Mouse (Mus musculus) spleen, adult 2 months (tissue): ENCODE data around the gene Mrps10. TPM values are rescaled to one million over a fixed set of nuclear protein-coding genes. Genes with fewer than 3 reads are reported as not detected.

Experiments used
- DNase-seq, 2 experiments: peaks; one replicate each; pipeline versions ENCODE4 v3.0.0 to v3.0.0-alpha.2; 2012 to 2021; ENCODE audit warnings: low spot score in 2 of 2, low read depth in 1 of 2
- H3K27ac ChIP-seq: fragments of 200-500 bp; 2 replicates; pipeline ENCODE4 v1.5.1; 2012; ENCODE audit warnings: low read length, inconsistent platforms; ENCODE audit not compliant: insufficient read depth
- H3K27me3 ChIP-seq: fragments of 200-500 bp; 2 replicates; pipeline ENCODE4 v1.6.1; 2012; ENCODE audit warnings: mild to moderate bottlenecking, moderate library complexity, low read length, inconsistent platforms; ENCODE audit not compliant: control insufficient read depth, insufficient read depth
- H3K36me3 ChIP-seq: fragments of 200-500 bp; 2 replicates; pipeline ENCODE4 v1.6.1; 2012; ENCODE audit warnings: mild to moderate bottlenecking, low read length, inconsistent platforms; ENCODE audit not compliant: control insufficient read depth, insufficient read depth
- H3K4me1 ChIP-seq: fragments of 200-500 bp; 2 replicates; pipeline ENCODE4 v1.6.1; 2011; ENCODE audit warnings: inconsistent platforms; ENCODE audit not compliant: control insufficient read depth, insufficient read depth, insufficient read length
- H3K4me3 ChIP-seq: fragments of 200-500 bp; 2 replicates; pipeline ENCODE4 v1.5.1; 2011; ENCODE audit warnings: mild to moderate bottlenecking, inconsistent platforms; ENCODE audit not compliant: insufficient read depth, insufficient read length; ENCODE audit errors: extremely low read depth
- CTCF ChIP-seq: fragments of 200-500 bp; IDR thresholded peaks from 2 replicates; pipeline ENCODE4 v1.5.1; 2011; ENCODE audit warnings: mild to moderate bottlenecking, inconsistent platforms; ENCODE audit not compliant: insufficient read depth, insufficient read length, insufficient replicate concordance; ENCODE audit errors: extremely low read depth
- POLR2A ChIP-seq: fragments of 200-500 bp; IDR thresholded peaks from 2 replicates; pipeline ENCODE4 v1.6.1; 2011; ENCODE audit warnings: low read depth, low read length, inconsistent platforms
- WGBS: fragments of 180-500 bp; shearing (Covaris S2); methylation state at CpG from one replicate; pipeline ENCODE4 v1.1.7; 2018; 5-methylcytosine and 5-hydroxymethylcytosine counted together
- polyA plus RNA-seq: library from polyadenylated mRNA; depleted of rRNA; stranded (reverse); fragments of >200 nt; gene quantifications from 2 replicates; pipeline ENCODE4 v1.2.3, GENCODE M21; 2012; rRNA removed

Gene Mrps10
- 10.1 and 11.3 TPM in 2 replicates for polyA plus RNA-seq

- whole genome bisulfite sequencing = 6% methylated on average over 35 of the region's 35 CpGs
- TF ChIP-seq CTCF (no peak), POLR2A (no peak)
- peaks cover 5% of the 10 kb centered on the region for H3K36me3 ChIP-seq
- DNase-seq = peak; percentile 80 to 81
- H3K4me3 ChIP-seq = peak within 1 kb of the TSS; percentile 88
- peaks cover 2% of the 10 kb centered on the region; the same call in 1 of the 2 replicates for H3K4me1 ChIP-seq
- no peak within 1 kb of the TSS; the same call in 1 of the 2 replicates for H3K27ac ChIP-seq
- H3K27me3 ChIP-seq = no peaks in the 10 kb centered on the region
Measured at GRCm38 (mm10) chr17:47368401-47369086, at the start of gene Mrps10. Mrps10 (plus strand) TSS chr17:47368887.

DNA sequence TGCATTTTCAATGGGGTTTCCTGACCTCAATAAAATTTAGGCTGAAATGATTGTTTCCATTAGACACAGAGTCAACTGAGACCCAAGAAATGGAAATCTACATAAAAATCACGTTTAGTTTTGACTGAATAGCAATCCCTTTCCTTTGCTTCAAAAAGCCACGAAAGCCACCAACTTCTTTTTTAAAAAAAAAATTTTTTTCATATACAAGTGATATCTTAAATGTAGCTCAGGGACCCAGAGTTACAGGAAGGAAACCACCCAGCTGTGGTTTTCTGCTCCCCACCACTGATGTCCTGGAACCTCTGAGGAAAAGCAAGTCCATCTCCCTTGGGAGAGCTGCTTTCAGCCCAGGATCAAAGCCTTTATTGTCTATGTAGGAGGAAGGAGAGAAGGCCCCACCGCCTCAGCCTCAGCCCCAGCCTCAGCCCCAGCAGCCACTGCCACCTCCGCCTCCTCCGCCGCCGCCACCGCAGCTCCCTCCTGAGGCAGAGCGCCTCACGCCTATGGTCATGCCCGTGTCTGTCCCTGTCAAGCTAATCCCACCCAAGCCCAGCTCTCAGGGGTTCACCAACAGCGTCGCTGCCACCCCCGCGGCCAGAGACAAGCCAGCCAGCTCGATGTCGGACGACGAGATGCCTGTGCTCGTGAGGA, 49.6 kb upstream of the Mrps10 start:
- Histone ChIP-seq H3K27me3 (no peaks in the 10 kb centered on the region; the same call in 1 of the 2 replicates), H3K4me3 (no peak overlapping the region), H3K4me1 (no peaks in the 10 kb centered on the region), H3K36me3 (no peaks in the 10 kb centered on the region), H3K27ac (no peak overlapping the region)
- 51% methylated on average over 20 of the region's 20 CpGs for WGBS
- DNase-seq = no peak
- TF ChIP-seq POLR2A (no peak), CTCF (no peak)

DNA sequence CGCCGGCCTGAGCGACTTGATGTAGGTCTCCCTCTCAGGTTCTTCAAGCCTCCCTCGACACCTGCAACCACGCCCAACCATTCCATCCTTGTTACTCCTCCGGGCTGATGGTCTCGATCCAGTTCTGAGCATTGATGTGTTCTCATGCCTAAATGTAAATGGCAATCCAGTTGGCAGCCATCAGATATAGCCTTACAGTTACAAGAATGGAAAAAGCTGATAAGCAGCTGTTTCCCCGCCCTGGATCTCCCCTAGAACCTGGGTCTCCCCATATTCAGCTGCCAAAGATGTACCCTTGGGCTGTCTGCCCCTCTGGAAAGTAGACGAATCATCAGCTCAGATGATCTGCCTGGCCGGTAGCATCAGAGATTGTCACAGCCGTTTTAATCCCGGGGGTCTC, 48.9 kb upstream of the Mrps10 start:
- WGBS = 75% methylated on average over 12 of the region's 12 CpGs
- Histone ChIP-seq H3K27me3 (no peaks in the 10 kb centered on the region; the same call in 1 of the 2 replicates), H3K36me3 (no peaks in the 10 kb centered on the region), H3K27ac (no peak overlapping the region), H3K4me3 (no peak overlapping the region), H3K4me1 (no peaks in the 10 kb centered on the region)
- TF ChIP-seq POLR2A (no peak), CTCF (no peak)
- no peak for DNase-seq

- H3K4me3 ChIP-seq = no peak overlapping the region
- TF ChIP-seq CTCF = no peak
- no peak for TF ChIP-seq POLR2A
- no peak for DNase-seq
- no peaks in the 10 kb centered on the region; the same call in 1 of the 2 replicates for H3K27me3 ChIP-seq
- H3K36me3 ChIP-seq = no peaks in the 10 kb centered on the region
- H3K4me1 ChIP-seq = no peaks in the 10 kb centered on the region
- 65% methylated on average over 22 of the region's 22 CpGs for WGBS
- no peak overlapping the region for H3K27ac ChIP-seq
Measured at GRCm38 (mm10) chr17:47322128-47322990, 46.3 kb upstream of the Mrps10 start.

DNA sequence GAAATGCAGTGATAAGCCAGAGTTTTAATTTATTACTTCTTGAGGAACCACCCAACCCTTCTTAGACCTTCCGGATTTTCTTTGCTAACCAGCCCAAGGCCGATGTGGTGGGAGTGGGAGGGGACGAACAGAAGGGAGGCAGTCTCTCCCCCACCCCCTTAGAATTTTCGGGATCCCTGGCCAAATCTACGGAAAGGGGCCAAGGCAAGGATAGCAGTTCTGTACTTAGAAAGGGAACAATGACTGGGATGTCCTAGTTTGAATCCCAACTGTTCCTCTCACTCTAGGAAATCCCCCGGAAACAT, 45.7 kb upstream of the Mrps10 start:
- Histone ChIP-seq H3K27ac (no peak overlapping the region), H3K36me3 (no peaks in the 10 kb centered on the region), H3K4me1 (no peaks in the 10 kb centered on the region), H3K27me3 (no peaks in the 10 kb centered on the region; the same call in 1 of the 2 replicates), H3K4me3 (no peak overlapping the region)
- no peak for DNase-seq
- whole genome bisulfite sequencing = 68% methylated on average over 6 of the region's 6 CpGs
- TF ChIP-seq CTCF (no peak), POLR2A (no peak)

GRCm38 (mm10) chr17:47327559-47327958, 41.1 kb upstream of the Mrps10 start:
- H3K27ac ChIP-seq = no peak overlapping the region
- WGBS = 96% methylated on average over 12 of the region's 12 CpGs
- no peaks in the 10 kb centered on the region for H3K27me3 ChIP-seq
- H3K36me3 ChIP-seq = no peaks in the 10 kb centered on the region
- TF ChIP-seq CTCF (no peak), POLR2A (no peak)
- no peaks in the 10 kb centered on the region for H3K4me1 ChIP-seq
- H3K4me3 ChIP-seq = no peak overlapping the region
- no peak for DNase-seq
